Mouse (Mus musculus): ENCODE results near the gene Fbln2. TPM values are rescaled to one million over a fixed set of nuclear protein-coding genes. Genes with fewer than 3 reads are reported as not detected.
"Not testable (repeated sequence)": the region's sequence is repeated elsewhere in the genome, so short reads cannot be mapped to it uniquely, and the experiment has no call there.

The Fbln2 gene
- total RNA-seq (2021) (10 to 100 TPM; 55.8 to 56.9 TPM), polyA plus RNA-seq (2012; rRNA removed) (117 and 153 TPM in 2 replicates)
- long read RNA-seq, full-length matches to known transcripts: 64 of 77 reads
- long read RNA-seq, partial matches to known transcripts: 9 of 77 reads
- long read RNA-seq, other reads (novel, unspliced or antisense): 4 of 77 reads

- not testable (repeated sequence) for H3K36me3 ChIP-seq (ENCODE audit: control insufficient read depth, insufficient read depth, low read length); H3K79me2 ChIP-seq (replicated peaks; ENCODE audit: control insufficient read depth, insufficient read depth, low read length); H3K27me3 ChIP-seq (ENCODE audit: control insufficient read depth, insufficient read depth, low read length); DNase-seq
- Histone ChIP-seq H3K4me1 (ENCODE audit: control insufficient read depth, insufficient read depth, low read length) (peaks cover 14% of the 10 kb centered on the region), H3K4me3 (peak within 1 kb of the TSS; percentile 57), H3K9ac (ENCODE audit: low read depth, low read length) (peak within 1 kb of the TSS; percentile 64), H3K27ac (peak within 1 kb of the TSS; percentile 63)
- intact Hi-C loops (cut with DNase I): loop anchor here (2.0 kb wide), 1 partner anchor 27 kb away; no protein-coding TSS in a partner anchor
Observed at GRCm38 (mm10) chr6:91212155-91212554, at the start of gene Fbln2. Gene Fbln2 (plus strand): TSS chr6:91212455.

GRCm38 (mm10) chr6:91163195-91163911 is 48.9 kb upstream of the Fbln2 start:
- Histone ChIP-seq H3K4me1 (ENCODE audit: control insufficient read depth, insufficient read depth, low read length) (no peaks in the 10 kb centered on the region), H3K4me3 (no peak overlapping the region), H3K36me3 (ENCODE audit: control insufficient read depth, insufficient read depth, low read length) (no peaks in the 10 kb centered on the region), H3K79me2 (replicated peaks; ENCODE audit: control insufficient read depth, insufficient read depth, low read length) (no peaks in the 10 kb centered on the region), H3K27ac (no peak overlapping the region), H3K9ac (ENCODE audit: low read depth, low read length) (no peak overlapping the region), H3K27me3 (ENCODE audit: control insufficient read depth, insufficient read depth, low read length) (no peaks in the 10 kb centered on the region)
- no peak for TF ChIP-seq POLR2A (IDR thresholded peaks at IDR 0.05; ENCODE audit: insufficient read depth, low read depth, low read length)
- no peak for TF ChIP-seq CTCF (IDR thresholded peaks at IDR 0.05)
- TF ChIP-seq EP300 (IDR thresholded peaks at IDR 0.05; ENCODE audit: insufficient read depth, low read depth, low read length): no peak
- no peak for DNase-seq
- WGBS: 67% methylated on average over 5 of the region's 5 CpGs
- intact Hi-C loops (cut with DNase I): no loop called here

GRCm38 (mm10) chr6:91164584-91164983 is 47.7 kb upstream of the Fbln2 start:
- intact Hi-C loops (cut with DNase I): loop anchor here (2.0 kb wide), 1 partner anchor 250 kb away; no protein-coding TSS in a partner anchor
- no peaks in the 10 kb centered on the region for H3K4me1 ChIP-seq (ENCODE audit: control insufficient read depth, insufficient read depth, low read length)
- no peaks in the 10 kb centered on the region for H3K79me2 ChIP-seq (replicated peaks; ENCODE audit: control insufficient read depth, insufficient read depth, low read length)
- H3K27ac ChIP-seq: no peak overlapping the region
- no peak overlapping the region for H3K9ac ChIP-seq (ENCODE audit: low read depth, low read length)
- TF ChIP-seq CTCF (IDR thresholded peaks at IDR 0.05) (no peak), POLR2A (IDR thresholded peaks at IDR 0.05; ENCODE audit: insufficient read depth, low read depth, low read length) (no peak), EP300 (IDR thresholded peaks at IDR 0.05; ENCODE audit: insufficient read depth, low read depth, low read length) (no peak)
- no peaks in the 10 kb centered on the region for H3K27me3 ChIP-seq (ENCODE audit: control insufficient read depth, insufficient read depth, low read length)
- 86% methylated on average over 2 of the region's 2 CpGs for WGBS
- no peak overlapping the region for H3K4me3 ChIP-seq
- no peaks in the 10 kb centered on the region for H3K36me3 ChIP-seq (ENCODE audit: control insufficient read depth, insufficient read depth, low read length)
- no peak for DNase-seq

GRCm38 (mm10) chr6:91165210-91165609 is 47.0 kb upstream of the Fbln2 start:
- intact Hi-C loops (cut with DNase I): loop anchor here (1.0 to 2.0 kb wide), 3 partner anchors 112 to 250 kb away; no protein-coding TSS in a partner anchor
- peak; percentile 61 to 74 for DNase-seq
- H3K36me3 ChIP-seq (ENCODE audit: control insufficient read depth, insufficient read depth, low read length): no peaks in the 10 kb centered on the region
- no peak overlapping the region for H3K4me3 ChIP-seq
- H3K27ac ChIP-seq: no peak overlapping the region
- no peak for TF ChIP-seq POLR2A (IDR thresholded peaks at IDR 0.05; ENCODE audit: insufficient read depth, low read depth, low read length)
- TF ChIP-seq CTCF (IDR thresholded peaks at IDR 0.05): peak; percentile 99
- peak; percentile 40; the same call in 1 of the 2 replicates for TF ChIP-seq EP300 (IDR thresholded peaks at IDR 0.05; ENCODE audit: insufficient read depth, low read depth, low read length)
- H3K4me1 ChIP-seq (ENCODE audit: control insufficient read depth, insufficient read depth, low read length): no peaks in the 10 kb centered on the region
- no peaks in the 10 kb centered on the region for H3K27me3 ChIP-seq (ENCODE audit: control insufficient read depth, insufficient read depth, low read length)
- no peaks in the 10 kb centered on the region for H3K79me2 ChIP-seq (replicated peaks; ENCODE audit: control insufficient read depth, insufficient read depth, low read length)
- no peak overlapping the region for H3K9ac ChIP-seq (ENCODE audit: low read depth, low read length)
- WGBS: 42% methylated on average over 3 of the region's 3 CpGs

- intact Hi-C loops (cut with DNase I): no loop called here
- TF ChIP-seq CTCF (IDR thresholded peaks at IDR 0.05) (peak; percentile 27; the same call in 1 of the 2 replicates), POLR2A (IDR thresholded peaks at IDR 0.05; ENCODE audit: insufficient read depth, low read depth, low read length) (no peak), EP300 (IDR thresholded peaks at IDR 0.05; ENCODE audit: insufficient read depth, low read depth, low read length) (no peak)
- WGBS: 61% methylated on average over 3 of the region's 3 CpGs
Observed at GRCm38 (mm10) chr6:91167828-91168227, 44.4 kb upstream of the Fbln2 start.

DNA sequence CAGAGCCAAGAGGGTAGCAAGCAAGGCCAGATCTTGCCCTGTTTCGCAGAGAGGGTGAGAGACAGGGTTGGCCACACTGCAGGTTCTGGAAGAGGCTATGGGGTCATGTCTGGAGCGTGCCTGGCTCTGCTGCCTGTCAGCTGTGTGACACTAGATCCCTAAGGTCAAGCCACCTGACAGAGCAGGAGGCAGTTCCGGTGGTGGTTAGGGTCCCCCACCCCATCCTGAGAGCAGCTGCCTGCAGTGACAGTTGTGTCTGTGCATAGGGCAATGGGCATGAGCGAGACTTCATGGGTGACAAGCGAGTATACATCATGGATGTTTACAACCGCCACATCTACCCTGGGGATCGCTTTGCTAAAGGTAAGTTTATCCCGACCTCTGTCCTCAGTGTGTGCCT is 43.1 kb upstream of the Fbln2 start:
- H3K27ac ChIP-seq: no peak overlapping the region
- no peaks in the 10 kb centered on the region for H3K27me3 ChIP-seq (ENCODE audit: control insufficient read depth, insufficient read depth, low read length)
- no peaks in the 10 kb centered on the region; the same call in 1 of the 2 replicates for H3K4me1 ChIP-seq (ENCODE audit: control insufficient read depth, insufficient read depth, low read length)
- H3K36me3 ChIP-seq (ENCODE audit: control insufficient read depth, insufficient read depth, low read length): no peaks in the 10 kb centered on the region
- WGBS: 87% methylated on average over 8 of the region's 8 CpGs
- DNase-seq: no peak
- no peak for TF ChIP-seq EP300 (IDR thresholded peaks at IDR 0.05; ENCODE audit: insufficient read depth, low read depth, low read length)
- TF ChIP-seq CTCF (IDR thresholded peaks at IDR 0.05): no peak
- TF ChIP-seq POLR2A (IDR thresholded peaks at IDR 0.05; ENCODE audit: insufficient read depth, low read depth, low read length): no peak
- no peaks in the 10 kb centered on the region for H3K79me2 ChIP-seq (replicated peaks; ENCODE audit: control insufficient read depth, insufficient read depth, low read length)
- intact Hi-C loops (cut with DNase I): no loop called here
- no peak overlapping the region for H3K4me3 ChIP-seq
- H3K9ac ChIP-seq (ENCODE audit: low read depth, low read length): no peak overlapping the region

More at GRCm38 (mm10) chr6:91167828-91168227, 44.4 kb upstream of the Fbln2 start:
- H3K4me3 ChIP-seq: no peak overlapping the region
- no peaks in the 10 kb centered on the region for H3K36me3 ChIP-seq (ENCODE audit: control insufficient read depth, insufficient read depth, low read length)
- H3K79me2 ChIP-seq (replicated peaks; ENCODE audit: control insufficient read depth, insufficient read depth, low read length): no peaks in the 10 kb centered on the region
- no peaks in the 10 kb centered on the region for H3K4me1 ChIP-seq (ENCODE audit: control insufficient read depth, insufficient read depth, low read length)
- H3K9ac ChIP-seq (ENCODE audit: low read depth, low read length): no peak overlapping the region
- no peak for DNase-seq
- H3K27ac ChIP-seq: no peak overlapping the region
- H3K27me3 ChIP-seq (ENCODE audit: control insufficient read depth, insufficient read depth, low read length): no peaks in the 10 kb centered on the region

All from heart, adult 2 months (tissue).